Mouse (Mus musculus) liver, adult 2 months (tissue): Measurements from ENCODE around the gene Jhy. TPM values are rescaled to one million over a fixed set of nuclear protein-coding genes. Genes with fewer than 3 reads are reported as not detected.

Source experiments
- DNase-seq: peaks from one replicate; pipeline ENCODE4 v3.0.0-alpha.2; 2011; ENCODE audit warnings: low read depth, low spot score; ENCODE audit errors: extremely low read depth
- H3K27ac ChIP-seq: fragments of 200-500 bp; replicated peaks from 2 replicates; pipeline ENCODE4 v1.5.1; 2012; ENCODE audit warnings: low read depth, mild to moderate bottlenecking, control low read depth, inconsistent platforms, low read length; ENCODE audit not compliant: insufficient read depth
- H3K27me3 ChIP-seq: fragments of 200-500 bp; 2 replicates; pipeline ENCODE4 v1.6.1; 2012; ENCODE audit warnings: mild to moderate bottlenecking, moderate library complexity, low read length, inconsistent platforms; ENCODE audit not compliant: control insufficient read depth, insufficient read depth
- H3K36me3 ChIP-seq: fragments of 200-500 bp; 2 replicates; pipeline ENCODE4 v1.6.1; 2012; ENCODE audit warnings: low read length, inconsistent platforms; ENCODE audit not compliant: control insufficient read depth, insufficient read depth
- H3K4me1 ChIP-seq: fragments of 200-500 bp; 2 replicates; pipeline ENCODE4 v1.6.1; 2011; ENCODE audit warnings: low read length; ENCODE audit not compliant: control insufficient read depth, insufficient read depth
- H3K4me3 ChIP-seq: fragments of 200-500 bp; 2 replicates; pipeline ENCODE4 v1.5.1; 2011; ENCODE audit warnings: low read depth, mild to moderate bottlenecking, control low read depth, low read length, moderate library complexity; ENCODE audit not compliant: insufficient read depth
- H3K79me2 ChIP-seq: fragments of 200-500 bp; 2 replicates; pipeline ENCODE4 v1.6.1; 2012; ENCODE audit warnings: inconsistent platforms, mild to moderate bottlenecking, low read length, moderate library complexity; ENCODE audit not compliant: control insufficient read depth, insufficient read depth
- H3K9ac ChIP-seq: fragments of 200-500 bp; 2 replicates; pipeline ENCODE4 v1.6.1; 2012; ENCODE audit warnings: low read depth, mild to moderate bottlenecking, control low read depth, inconsistent platforms, low read length
- CTCF ChIP-seq: fragments of 200-500 bp; IDR thresholded peaks from 2 replicates; pipeline ENCODE4 v1.5.1; 2011; ENCODE audit warnings: low read depth, low read length, control low read depth
- POLR2A ChIP-seq: fragments of 200-500 bp; IDR thresholded peaks from 2 replicates; pipeline ENCODE4 v1.6.1; 2011; ENCODE audit warnings: low read length, control low read depth; ENCODE audit not compliant: insufficient read depth; ENCODE audit errors: extremely low read depth
- WGBS: fragments of 180-500 bp; shearing (Covaris S2); methylation state at CpG from one replicate; pipeline ENCODE4 v1.1.7; 2018; 5-methylcytosine and 5-hydroxymethylcytosine counted together
- polyA plus RNA-seq: library from polyadenylated mRNA; depleted of rRNA; stranded (reverse); fragments of >200 nt; gene quantifications from 2 replicates; pipeline ENCODE4 v1.2.3, GENCODE M21; 2012
- total RNA-seq: library from RNA; depleted of rRNA; stranded (reverse); fragments of >200 nt; gene quantifications from 2 replicates; pipeline ENCODE4 v1.2.3, GENCODE M21; 2014

Jhy gene
- total and polyA plus RNA-seq, 2 experiments, result not detected

DNA sequence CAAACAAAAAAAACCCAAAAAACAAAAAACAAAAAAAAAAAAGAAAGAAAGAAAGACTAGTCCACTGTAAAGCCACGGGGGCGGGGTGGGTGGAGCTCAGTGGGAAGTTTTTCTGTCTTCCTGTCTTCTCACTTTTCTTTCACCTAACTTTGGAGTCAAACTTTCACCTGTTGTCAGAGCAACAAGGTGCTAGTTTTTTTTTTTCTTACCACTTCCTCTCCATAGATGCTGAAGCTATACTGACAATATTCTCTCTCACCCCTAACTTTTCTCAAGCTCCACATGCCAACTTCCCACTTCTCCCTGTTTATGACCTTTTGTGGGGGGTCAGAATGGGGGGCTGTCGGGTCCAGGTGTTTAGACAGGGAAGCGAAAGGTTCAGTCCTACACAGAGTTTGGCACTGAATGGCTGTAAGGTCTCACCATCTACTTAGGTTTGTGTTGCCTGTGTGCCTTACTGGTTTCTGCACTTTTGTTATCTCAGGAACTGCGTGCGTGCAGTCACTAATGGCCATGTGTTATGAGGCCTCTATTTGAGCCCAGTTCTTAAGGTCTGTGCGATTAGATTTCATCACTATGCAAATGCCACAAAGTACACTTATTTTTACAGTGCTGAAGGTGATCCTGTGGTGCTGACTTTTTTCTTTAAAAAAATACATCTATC lies 33.3 kb upstream of the Jhy start:
- Histone ChIP-seq H3K36me3 (no peaks in the 10 kb centered on the region), H3K27ac (no peak overlapping the region), H3K79me2 (no peaks in the 10 kb centered on the region), H3K4me3 (no peak overlapping the region), H3K27me3 (no peaks in the 10 kb centered on the region), H3K9ac (no peak overlapping the region), H3K4me1 (no peaks in the 10 kb centered on the region)
- DNase-seq, result no peak
- TF ChIP-seq POLR2A (no peak), CTCF (no peak)
- WGBS, result 78% methylated on average over 7 of the region's 7 CpGs

DNA sequence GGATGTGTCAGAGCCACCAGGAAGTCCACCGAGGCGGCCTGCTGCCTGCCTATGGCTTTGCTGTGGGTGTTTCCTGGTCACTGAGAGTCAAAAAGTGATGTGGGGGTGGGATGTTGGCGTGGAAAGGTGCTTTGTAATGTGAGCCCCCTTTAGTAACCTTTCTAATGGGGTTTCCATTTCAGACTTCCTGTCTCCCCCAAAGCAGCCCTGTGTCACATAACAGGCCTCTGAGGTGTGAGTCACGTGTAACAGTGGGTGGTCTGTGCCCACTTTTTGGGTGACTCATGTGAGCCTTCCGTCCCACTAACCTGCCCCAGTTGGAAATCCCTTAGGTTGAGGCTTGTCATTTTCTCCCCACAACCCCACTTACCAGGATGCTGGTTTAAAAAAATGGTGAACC lies 30.2 kb upstream of the Jhy start:
- no peaks in the 10 kb centered on the region for H3K79me2 ChIP-seq
- H3K27ac ChIP-seq, result no peak overlapping the region
- no peaks in the 10 kb centered on the region for H3K36me3 ChIP-seq
- DNase-seq, result no peak
- no peak overlapping the region for H3K4me3 ChIP-seq
- H3K9ac ChIP-seq, result no peak overlapping the region
- TF ChIP-seq CTCF (no peak), POLR2A (no peak)
- WGBS, result 79% methylated on average over 5 of the region's 5 CpGs
- no peaks in the 10 kb centered on the region for H3K27me3 ChIP-seq
- no peaks in the 10 kb centered on the region for H3K4me1 ChIP-seq

GRCm38 (mm10) chr9:40991511-40991910 lies 27.6 kb upstream of the Jhy start:
- no peaks in the 10 kb centered on the region for H3K4me1 ChIP-seq
- no peak overlapping the region for H3K4me3 ChIP-seq
- H3K27ac ChIP-seq, result no peak overlapping the region
- H3K9ac ChIP-seq, result no peak overlapping the region
- TF ChIP-seq CTCF (no peak), POLR2A (no peak)
- no peaks in the 10 kb centered on the region for H3K79me2 ChIP-seq
- no peaks in the 10 kb centered on the region for H3K27me3 ChIP-seq
- DNase-seq, result no peak
- no peaks in the 10 kb centered on the region for H3K36me3 ChIP-seq
- WGBS, result 85% methylated on average over 6 of the region's 6 CpGs

DNA sequence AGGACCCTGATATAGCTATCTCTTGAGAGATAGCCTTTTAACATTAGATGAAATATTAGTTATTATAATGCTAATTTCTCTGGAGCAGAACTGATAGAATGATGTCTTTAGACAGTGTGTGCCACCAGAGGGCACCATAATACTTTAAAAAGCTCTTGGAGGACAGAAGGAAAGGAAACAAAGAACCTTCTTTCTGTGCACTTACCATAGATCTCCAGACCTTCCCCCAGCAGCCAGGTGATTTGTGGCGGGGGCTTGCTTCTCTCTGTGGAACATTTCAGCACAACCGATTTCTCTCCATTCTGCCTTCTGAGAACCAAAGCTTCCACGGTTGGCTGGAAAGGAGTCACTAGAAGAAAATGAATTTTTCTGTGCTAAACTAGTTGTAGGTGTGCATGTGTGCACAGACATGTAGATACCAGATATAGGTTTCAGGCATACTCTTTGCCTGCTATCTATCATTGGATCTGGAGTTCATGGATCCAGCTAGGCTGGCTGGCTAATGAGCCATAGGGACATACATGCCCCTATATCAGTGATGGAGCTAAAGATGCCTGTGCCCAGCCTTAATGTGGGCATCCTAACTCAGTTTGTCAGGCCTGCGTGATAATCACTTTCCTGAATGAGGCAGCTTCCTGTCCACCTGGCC lies 26.1 kb upstream of the Jhy start:
- DNase-seq, result peak; percentile 8
- H3K9ac ChIP-seq, result no peak overlapping the region
- H3K27me3 ChIP-seq, result no peaks in the 10 kb centered on the region
- peak; percentile 43 for TF ChIP-seq CTCF
- no peak for TF ChIP-seq POLR2A
- no peak overlapping the region for H3K27ac ChIP-seq
- WGBS, result 39% methylated on average over 4 of the region's 4 CpGs
- H3K4me1 ChIP-seq, result no peaks in the 10 kb centered on the region
- no peaks in the 10 kb centered on the region for H3K79me2 ChIP-seq
- no peak overlapping the region for H3K4me3 ChIP-seq
- H3K36me3 ChIP-seq, result no peaks in the 10 kb centered on the region

- H3K36me3 ChIP-seq, result no peaks in the 10 kb centered on the region
- no peaks in the 10 kb centered on the region for H3K79me2 ChIP-seq
- H3K4me3 ChIP-seq, result no peak overlapping the region
- H3K4me1 ChIP-seq, result no peaks in the 10 kb centered on the region
- no peak overlapping the region for H3K27ac ChIP-seq
- no peak for DNase-seq
- WGBS, result 76% methylated on average over 3 of the region's 3 CpGs
- no peak overlapping the region for H3K9ac ChIP-seq
- TF ChIP-seq POLR2A, result no peak
- no peak for TF ChIP-seq CTCF
- H3K27me3 ChIP-seq, result no peaks in the 10 kb centered on the region
Measured at GRCm38 (mm10) chr9:40984313-40984712, 20.4 kb upstream of the Jhy start.

- Histone ChIP-seq H3K27me3 (no peaks in the 10 kb centered on the region), H3K79me2 (no peaks in the 10 kb centered on the region), H3K4me3 (no peak overlapping the region), H3K9ac (no peak overlapping the region), H3K27ac (no peak overlapping the region), H3K36me3 (no peaks in the 10 kb centered on the region), H3K4me1 (no peaks in the 10 kb centered on the region)
- no peak for DNase-seq
- TF ChIP-seq POLR2A, result no peak
- TF ChIP-seq CTCF, result no peak
- WGBS, result 79% methylated on average over 3 of the region's 3 CpGs
Measured at GRCm38 (mm10) chr9:40983758-40984157, 19.8 kb upstream of the Jhy start.
